Mouse (Mus musculus) MEL (cell line): Measurements from ENCODE around the gene Srsf1. TPM values are rescaled to one million over a fixed set of nuclear protein-coding genes. Genes with fewer than 3 reads are reported as not detected.

Experiments used
- DNase-seq: peaks from one replicate; pipeline ENCODE4 v3.0.0; 2011; ENCODE audit warnings: low read depth, low spot score
- H3K27ac ChIP-seq: 2 replicates; pipeline ENCODE4 v1.5.1; 2012; ENCODE audit warnings: low read depth, mild to moderate bottlenecking, control low read depth, low read length, moderate library complexity; ENCODE audit not compliant: control insufficient read depth
- H3K27me3 ChIP-seq, 2 experiments: fragments of 150-350 bp in 1 of 2; sonication (generic) in 1 of 2; 2 replicates each; pipeline ENCODE4 v1.6.1; 2012; ENCODE audit warnings: low read length in 2 of 2, mild to moderate bottlenecking in 2 of 2, improper control_type of control experiment in 1 of 2, moderate library complexity in 1 of 2; ENCODE audit not compliant: insufficient read depth in 2 of 2, control insufficient read depth in 1 of 2
- H3K36me3 ChIP-seq, 2 experiments: 2 replicates each; pipeline ENCODE4 v1.6.1; 2012 to 2014; ENCODE audit warnings: low read length in 2 of 2, improper control_type of control experiment in 1 of 2, inconsistent platforms in 1 of 2, mild to moderate bottlenecking in 1 of 2; ENCODE audit not compliant: insufficient read depth in 2 of 2, control insufficient read depth in 1 of 2
- H3K4me1 ChIP-seq, 2 experiments: fragments of 150-350 bp in 1 of 2; sonication (generic) in 1 of 2; 2 replicates each; pipeline ENCODE4 v1.6.1; 2012; ENCODE audit warnings: low read length in 2 of 2, improper control_type of control experiment in 1 of 2, mild to moderate bottlenecking in 1 of 2; ENCODE audit not compliant: insufficient read depth in 2 of 2, control insufficient read depth in 1 of 2
- H3K4me3 ChIP-seq, 2 experiments: fragments of 150-350 bp in 1 of 2; sonication (generic) in 1 of 2; 2 replicates each; pipeline ENCODE4 v1.5.1; 2012; ENCODE audit warnings: low read depth in 2 of 2, low read length in 2 of 2, mild to moderate bottlenecking in 2 of 2, moderate library complexity in 2 of 2, control low read depth in 1 of 2, improper control_type of control experiment in 1 of 2; ENCODE audit not compliant: control insufficient read depth in 1 of 2, insufficient read depth in 1 of 2
- H3K79me2 ChIP-seq: 2 replicates; pipeline ENCODE4 v1.6.1; 2012; ENCODE audit warnings: mild to moderate bottlenecking, low read length, moderate library complexity; ENCODE audit not compliant: control insufficient read depth, poor library complexity, insufficient read depth
- H3K9ac ChIP-seq: 2 replicates; pipeline ENCODE4 v1.6.1; 2012; ENCODE audit warnings: low read depth, mild to moderate bottlenecking, control low read depth, low read length, moderate library complexity; ENCODE audit not compliant: control insufficient read depth, poor library complexity, severe bottlenecking
- H3K9me3 ChIP-seq: fragments of 150-350 bp; sonication (generic); replicated peaks from 2 replicates; pipeline ENCODE4 v1.6.1; 2012; ENCODE audit warnings: mild to moderate bottlenecking, low read length, improper control_type of control experiment, moderate library complexity; ENCODE audit not compliant: insufficient read depth
- BHLHE40 ChIP-seq: IDR thresholded peaks from 2 replicates; pipeline ENCODE4 v1.6.1; 2012; ENCODE audit warnings: low read depth, mild to moderate bottlenecking, inconsistent platforms, low read length, improper control_type of control experiment, borderline replicate concordance
- CTCF ChIP-seq, 3 experiments: IDR thresholded peaks in 2 of 3; conservative IDR thresholded peaks in 1 of 3; 2 replicates each; pipeline ENCODE4 v1.5.1; 2011 to 2012; ENCODE audit warnings: low read length in 3 of 3, low read depth in 2 of 3, mild to moderate bottlenecking in 2 of 3, improper control_type of control experiment in 1 of 3, inconsistent platforms in 1 of 3, mixed read lengths in 1 of 3, moderate library complexity in 1 of 3; ENCODE audit not compliant: control insufficient read depth in 1 of 3, insufficient read depth in 1 of 3, poor library complexity in 1 of 3, severe bottlenecking in 1 of 3
- E2F4 ChIP-seq: IDR thresholded peaks from 2 replicates; pipeline ENCODE4 v1.6.1; 2011; ENCODE audit warnings: low read depth, low read length, improper control_type of control experiment, borderline replicate concordance
- ELF1 ChIP-seq: IDR thresholded peaks from 2 replicates; pipeline ENCODE4 v1.6.1; 2014; ENCODE audit warnings: low read depth, mild to moderate bottlenecking, inconsistent platforms, low read length, improper control_type of control experiment, moderate library complexity
- EP300 ChIP-seq, 2 experiments: IDR thresholded peaks; 2 replicates each; pipeline ENCODE4 v1.6.1; 2011; ENCODE audit warnings: improper control_type of control experiment in 2 of 2, low read length in 2 of 2, low read depth in 1 of 2, mild to moderate bottlenecking in 1 of 2
- ETS1 ChIP-seq: IDR thresholded peaks from 2 replicates; pipeline ENCODE4 v1.6.1; 2012; ENCODE audit warnings: low read depth, mild to moderate bottlenecking, inconsistent platforms, low read length, improper control_type of control experiment, moderate library complexity
- JUND ChIP-seq: IDR thresholded peaks from 2 replicates; pipeline ENCODE4 v1.6.1; 2011; ENCODE audit warnings: low read depth, mild to moderate bottlenecking, improper control_type of control experiment, low read length
- KAT2A ChIP-seq: conservative IDR thresholded peaks from 2 replicates; pipeline ENCODE4 v1.6.1; 2012; ENCODE audit warnings: low read depth, low read length, improper control_type of control experiment, inconsistent platforms
- MAFK ChIP-seq: IDR thresholded peaks from 2 replicates; pipeline ENCODE4 v1.6.1; 2011; ENCODE audit warnings: low read depth, mild to moderate bottlenecking, low read length, improper control_type of control experiment, borderline replicate concordance
- MAX ChIP-seq: IDR thresholded peaks from 2 replicates; pipeline ENCODE4 v1.6.1; 2011; ENCODE audit warnings: low read length, improper control_type of control experiment
- MAZ ChIP-seq: IDR thresholded peaks from 2 replicates; pipeline ENCODE4 v1.6.1; 2012; ENCODE audit warnings: low read depth, mild to moderate bottlenecking, inconsistent platforms, low read length, improper control_type of control experiment
- MEF2A ChIP-seq: IDR thresholded peaks from 2 replicates; pipeline ENCODE4 v1.6.1; 2014; ENCODE audit warnings: low read depth, mild to moderate bottlenecking, inconsistent platforms, low read length, improper control_type of control experiment; ENCODE audit not compliant: poor library complexity, insufficient replicate concordance, severe bottlenecking; ENCODE audit errors: extremely low read depth
- MXI1 ChIP-seq: IDR thresholded peaks from 2 replicates; pipeline ENCODE4 v1.6.1; 2011; ENCODE audit warnings: mild to moderate bottlenecking, low read depth, low read length, improper control_type of control experiment
- MYB ChIP-seq: IDR thresholded peaks from 2 replicates; pipeline ENCODE4 v1.6.1; 2011; ENCODE audit warnings: mild to moderate bottlenecking, low read depth, low read length, improper control_type of control experiment
- MYC ChIP-seq: IDR thresholded peaks from 2 replicates; pipeline ENCODE4 v1.6.1; 2011; ENCODE audit warnings: low read depth, mild to moderate bottlenecking, low read length, improper control_type of control experiment, moderate library complexity
- NRF1 ChIP-seq: IDR thresholded peaks from 2 replicates; pipeline ENCODE4 v1.6.1; 2014; ENCODE audit warnings: low read depth, mild to moderate bottlenecking, inconsistent platforms, low read length, improper control_type of control experiment, moderate library complexity; ENCODE audit not compliant: poor library complexity, insufficient read depth, severe bottlenecking
- POLR2A ChIP-seq, 2 experiments: IDR thresholded peaks; 2 replicates each; pipeline ENCODE4 v1.6.1; 2011 to 2012; ENCODE audit warnings: low read length in 2 of 2, mild to moderate bottlenecking in 2 of 2, control low read depth in 1 of 2, improper control_type of control experiment in 1 of 2, low read depth in 1 of 2, moderate library complexity in 1 of 2; ENCODE audit not compliant: control insufficient read depth in 1 of 2, insufficient read depth in 1 of 2, poor library complexity in 1 of 2
- POLR2AphosphoS2 ChIP-seq: IDR thresholded peaks from 2 replicates; pipeline ENCODE4 v1.6.1; 2011; ENCODE audit warnings: low read length, improper control_type of control experiment
- RAD21 ChIP-seq: IDR thresholded peaks from 2 replicates; pipeline ENCODE4 v1.6.1; 2011; ENCODE audit warnings: mild to moderate bottlenecking, low read depth, low read length, improper control_type of control experiment
- RCOR1 ChIP-seq: IDR thresholded peaks from 2 replicates; pipeline ENCODE4 v1.6.1; 2012; ENCODE audit warnings: low read depth, mild to moderate bottlenecking, inconsistent platforms, low read length, improper control_type of control experiment
- SIN3A ChIP-seq: IDR thresholded peaks from 2 replicates; pipeline ENCODE4 v1.6.1; 2012; ENCODE audit warnings: low read length, improper control_type of control experiment, inconsistent platforms
- SMC3 ChIP-seq: IDR thresholded peaks from 2 replicates; pipeline ENCODE4 v1.6.1; 2011; ENCODE audit warnings: low read depth, low read length, improper control_type of control experiment
- TBP ChIP-seq: IDR thresholded peaks from 2 replicates; pipeline ENCODE4 v1.8.0; 2011; ENCODE audit warnings: low read depth, low read length, improper control_type of control experiment
- TCF12 ChIP-seq: IDR thresholded peaks from 2 replicates; pipeline ENCODE4 v1.6.1; 2014; ENCODE audit warnings: low read depth, mild to moderate bottlenecking, inconsistent platforms, low read length, improper control_type of control experiment, moderate library complexity
- UBTF ChIP-seq: IDR thresholded peaks from 2 replicates; pipeline ENCODE4 v1.6.1; 2012; ENCODE audit warnings: low read depth, mild to moderate bottlenecking, inconsistent platforms, low read length, improper control_type of control experiment, moderate library complexity, borderline replicate concordance; ENCODE audit not compliant: insufficient read depth
- USF1 ChIP-seq: IDR thresholded peaks from 2 replicates; pipeline ENCODE4 v1.6.1; 2014; ENCODE audit warnings: low read depth, mild to moderate bottlenecking, inconsistent platforms, low read length, improper control_type of control experiment, moderate library complexity
- USF2 ChIP-seq, 2 experiments: IDR thresholded peaks; 2 replicates each; pipeline ENCODE4 v1.6.1; 2011 to 2012; ENCODE audit warnings: improper control_type of control experiment in 2 of 2, low read length in 2 of 2, borderline replicate concordance in 1 of 2, inconsistent platforms in 1 of 2, low read depth in 1 of 2, mild to moderate bottlenecking in 1 of 2; ENCODE audit not compliant: insufficient read depth in 1 of 2
- ZC3H11A ChIP-seq: IDR thresholded peaks from 2 replicates; pipeline ENCODE4 v1.6.1; 2012; ENCODE audit warnings: low read depth, mild to moderate bottlenecking, inconsistent platforms, low read length, improper control_type of control experiment
- ZNF384 ChIP-seq: IDR thresholded peaks from 2 replicates; pipeline ENCODE4 v1.6.1; 2012; ENCODE audit warnings: low read depth, mild to moderate bottlenecking, inconsistent platforms, low read length, improper control_type of control experiment
- polyA plus RNA-seq, 2 experiments: library from polyadenylated mRNA; stranded (reverse) in 1 of 2; unstranded in 1 of 2; fragments of >175 nt in 1 of 2; fragments of >200 nt in 1 of 2; gene quantifications; 2 replicates each; pipeline versions ENCODE4 v1.2.1 to v1.2.4; 2012; ENCODE audit warnings: low replicate concordance in 2 of 2, low read depth in 1 of 2; ENCODE audit not compliant: insufficient read length in 2 of 2, insufficient read depth in 1 of 2, missing spikeins in 1 of 2
- total RNA-seq: library from RNA; depleted of rRNA; stranded (reverse); fragments of 300-350 nt; gene quantifications from 2 replicates; pipeline ENCODE4 v1.2.3, GENCODE M21; 2012

Gene Srsf1
- total and polyA plus RNA-seq, 3 experiments, result 421 to 596 (median 431) TPM

- no peak overlapping the region for H3K4me3 ChIP-seq
- TF ChIP-seq BHLHE40 (no peak), TCF12 (no peak), MEF2A (no peak), EP300 (IDR thresholded peaks at IDR 0.05; ENCODE audit: low read depth in 1 of 2, low read length in 2 of 2) (no peak), JUND (no peak)
- TF ChIP-seq, all 39 proteins: peak for 0
- Histone ChIP-seq H3K27me3 (peaks cover 20 to 22% of the 10 kb centered on the region in 2 experiments), H3K9ac (no peak overlapping the region), H3K9me3 (no peaks in the 10 kb centered on the region), H3K36me3 (peaks cover 0 to 8% of the 10 kb centered on the region in 2 experiments; a peak in 2 of 4 replicates), H3K79me2 (no peaks in the 10 kb centered on the region), H3K27ac (no peak overlapping the region), H3K4me1 (peaks cover 6 to 16% of the 10 kb centered on the region in 2 experiments)
- DNase-seq, result no peak
Observed at GRCm38 (mm10) chr11:88097173-88097572, 50.0 kb downstream of the Srsf1 start.

GRCm38 (mm10) chr11:88098021-88098729, 51.0 kb downstream of the Srsf1 start, which contains the start of gene Cuedc1:
Cuedc1 (plus strand) TSS chr11:88098058.
- peak within 1 kb of the TSS; percentile 31; the same call in 1 of the 2 replicates for H3K9ac ChIP-seq
- no peaks in the 10 kb centered on the region for H3K9me3 ChIP-seq
- H3K27ac ChIP-seq, result no peak within 1 kb of the TSS
- peak within 1 kb of the TSS in 1 of 2 experiments; percentile 44; a peak in 2 of 4 replicates for H3K4me3 ChIP-seq
- peaks cover 0 to 11% of the 10 kb centered on the region in 2 experiments; a peak in 2 of 4 replicates for H3K36me3 ChIP-seq
- H3K27me3 ChIP-seq, result peaks cover 20 to 22% of the 10 kb centered on the region in 2 experiments
- no peak for DNase-seq
- H3K4me1 ChIP-seq, result peaks cover 7 to 19% of the 10 kb centered on the region in 2 experiments
- H3K79me2 ChIP-seq, result no peaks in the 10 kb centered on the region
- TF ChIP-seq SIN3A (0 out of 2 replicates have a peak, but pooled peaks have one; percentile 39), MYB (peak; percentile 92), ZNF384 (no peak), MXI1 (peak; percentile 46; the same call in 1 of the 2 replicates), MAZ (no peak), MAX (0 out of 2 replicates have a peak, but pooled peaks have one; percentile 24), EP300 (IDR thresholded peaks at IDR 0.05; ENCODE audit: low read depth in 1 of 2, low read length in 2 of 2) (peak; percentile 83 to 88), RCOR1 (peak; percentile 99), TBP (no peak), NRF1 (no peak), POLR2AphosphoS2 (no peak), CTCF (IDR thresholded peaks at IDR 0.05 in 2 of 3, conservative IDR thresholded peaks at IDR 0.05 in 1 of 3; ENCODE audit: control insufficient read depth in 1 of 3, insufficient read depth in 1 of 3, low read depth in 2 of 3, low read length in 3 of 3, poor library complexity in 1 of 3, severe bottlenecking in 1 of 3) (no peak), ELF1 (no peak), UBTF (no peak), MYC (peak; percentile 49; the same call in 1 of the 2 replicates), RAD21 (no peak), E2F4 (no peak), POLR2A (IDR thresholded peaks at IDR 0.05; ENCODE audit: control insufficient read depth in 1 of 2, insufficient read depth in 1 of 2, low read depth in 1 of 2, low read length in 2 of 2, poor library complexity in 1 of 2) (no peak), ETS1 (peak; percentile 68), MAFK (peak; percentile 55; the same call in 1 of the 2 replicates), USF2 (IDR thresholded peaks at IDR 0.05; ENCODE audit: borderline replicate concordance in 1 of 2, insufficient read depth in 1 of 2, low read depth in 1 of 2, low read length in 2 of 2) (no peak), ZC3H11A (no peak), KAT2A (no peak), SMC3 (no peak; the same call in 1 of the 2 replicates), USF1 (no peak), MEF2A (no peak)
